8 mouse cellular contexts compared by ENCODE assay signal in the genomic region with DNA sequence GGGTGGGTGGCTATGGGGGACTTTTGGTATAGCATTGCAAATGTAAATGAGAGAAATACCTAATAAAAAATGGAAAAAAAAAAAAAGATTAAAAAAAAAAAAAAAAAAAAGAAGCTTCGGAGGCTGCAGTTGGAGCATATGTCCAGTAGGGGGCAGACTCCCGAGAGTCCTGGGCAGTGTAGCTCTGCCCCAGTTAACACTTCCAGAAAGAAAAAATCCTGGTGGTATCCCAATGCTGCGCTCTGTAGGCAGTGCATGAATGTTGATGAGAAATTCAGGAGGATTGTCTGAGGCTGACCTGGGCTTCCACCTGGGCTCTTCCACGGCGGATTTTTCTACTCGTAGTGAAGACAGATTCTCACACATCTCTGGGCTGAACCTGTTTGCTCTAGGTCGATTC. TPM values are rescaled to one million over a fixed set of nuclear protein-coding genes. Genes with fewer than 3 reads are reported as not detected.
A peak's percentile ranks its signal among the peaks of the same experiment; 100 is the strongest.
DNase-seq lines count a peak whose midpoint lies in the region; ATAC-seq and TF ChIP-seq lines count a peak whose summit lies in the region.

No protein-coding gene starts in this region.

- peak; percentile 63; the same call in 1 of the 2 replicates for ATAC-seq in forebrain, embryonic 12.5 days (ENCODE audit: low FRiP score)
- ATAC-seq in forebrain, embryonic 11.5 days (replicated peaks; ENCODE audit: low FRiP score), result no peak
- ATAC-seq in liver, embryonic 11.5 days (replicated peaks; ENCODE audit: low FRiP score), result peak; percentile 45; the same call in 1 of the 2 replicates
- ATAC-seq in liver, embryonic 12.5 days, result no peak
- no peak; the same call in 1 of the 2 replicates for ATAC-seq in midbrain, postnatal 0 days (ENCODE audit: low FRiP score)
- no peak for ATAC-seq in intestine, embryonic 15.5 days

- H3K9ac ChIP-seq in forebrain, embryonic 12.5 days, result no peak overlapping the region
- no peak overlapping the region for H3K9ac ChIP-seq in forebrain, embryonic 11.5 days (ENCODE audit: low read length)
- no peak overlapping the region for H3K9ac ChIP-seq in liver, embryonic 11.5 days (ENCODE audit: low read depth, low read length)
- no peak overlapping the region for H3K9ac ChIP-seq in liver, embryonic 12.5 days
- no peak overlapping the region for H3K9ac ChIP-seq in MEL (ENCODE audit: control insufficient read depth, low read depth, low read length, poor library complexity, severe bottlenecking)
- H3K9ac ChIP-seq in midbrain, postnatal 0 days (replicated peaks; ENCODE audit: low read length, poor library complexity, severe bottlenecking), result no peak overlapping the region
- H3K9ac ChIP-seq in intestine, embryonic 15.5 days, result no peak overlapping the region

- 39% methylated on average over 7 of the region's 7 CpGs for whole genome bisulfite sequencing in forebrain, embryonic 12.5 days
- WGBS in forebrain, embryonic 11.5 days, result 43% methylated on average over 7 of the region's 7 CpGs
- 49% methylated on average over 7 of the region's 7 CpGs for WGBS in liver, embryonic 11.5 days
- WGBS in liver, embryonic 12.5 days (ENCODE audit: insufficient replicate concordance), result 50% methylated on average over 7 of the region's 7 CpGs
- WGBS in midbrain, postnatal 0 days, result 39% methylated on average over 7 of the region's 7 CpGs
- WGBS in intestine, embryonic 15.5 days, result 49% methylated on average over 7 of the region's 7 CpGs

- TF ChIP-seq EP300 in MEL (IDR thresholded peaks at IDR 0.05; ENCODE audit: low read depth in 1 of 2, low read length in 2 of 2), result no peak

- no peaks in the 10 kb centered on the region for H3K4me1 ChIP-seq in forebrain, embryonic 12.5 days
- no peaks in the 10 kb centered on the region for H3K4me1 ChIP-seq in forebrain, embryonic 11.5 days (replicated peaks; ENCODE audit: control insufficient read depth, insufficient read depth, low read length)
- no peaks in the 10 kb centered on the region; the same call in 1 of the 2 replicates for H3K4me1 ChIP-seq in liver, embryonic 11.5 days (replicated peaks; ENCODE audit: control insufficient read depth, insufficient read depth, low read length)
- 0 out of 2 replicates have a peak, but pooled peaks cover 6% of the 10 kb centered on the region for H3K4me1 ChIP-seq in liver, embryonic 12.5 days
- no peaks in the 10 kb centered on the region for H3K4me1 ChIP-seq in MEL (ENCODE audit: control insufficient read depth in 1 of 2, insufficient read depth in 2 of 2, low read length in 2 of 2)
- 0 out of 2 replicates have a peak, but pooled peaks cover 3% of the 10 kb centered on the region for H3K4me1 ChIP-seq in midbrain, postnatal 0 days (ENCODE audit: insufficient read depth, low read length)
- H3K4me1 ChIP-seq in intestine, embryonic 15.5 days (replicated peaks), result no peaks in the 10 kb centered on the region

- H3K27ac ChIP-seq in forebrain, embryonic 12.5 days, result no peak overlapping the region
- H3K27ac ChIP-seq in forebrain, embryonic 11.5 days (ENCODE audit: low read depth, low read length), result no peak overlapping the region
- no peak overlapping the region for H3K27ac ChIP-seq in liver, embryonic 11.5 days (ENCODE audit: low read depth, low read length)
- H3K27ac ChIP-seq in liver, embryonic 12.5 days, result no peak overlapping the region
- no peak overlapping the region for H3K27ac ChIP-seq in MEL (ENCODE audit: control insufficient read depth, low read depth, low read length)
- no peak overlapping the region for H3K27ac ChIP-seq in midbrain, postnatal 0 days (ENCODE audit: low read depth, low read length)
- no peak overlapping the region for H3K27ac ChIP-seq in intestine, embryonic 15.5 days

- peak; percentile 9 for TF ChIP-seq RAD21 in MEL (IDR thresholded peaks at IDR 0.05; ENCODE audit: low read depth, low read length)

- peaks cover 29% of the 10 kb centered on the region for H3K27me3 ChIP-seq in forebrain, embryonic 12.5 days
- H3K27me3 ChIP-seq in forebrain, embryonic 11.5 days (ENCODE audit: control insufficient read depth, insufficient read depth, low read length), result no peaks in the 10 kb centered on the region; the same call in 1 of the 2 replicates
- H3K27me3 ChIP-seq in liver, embryonic 11.5 days (replicated peaks; ENCODE audit: control insufficient read depth, insufficient read depth, low read length), result no peaks in the 10 kb centered on the region
- peaks cover 3% of the 10 kb centered on the region; the same call in 1 of the 2 replicates for H3K27me3 ChIP-seq in liver, embryonic 12.5 days (replicated peaks)
- H3K27me3 ChIP-seq in MEL (ENCODE audit: control insufficient read depth in 1 of 2, insufficient read depth in 2 of 2, low read length in 2 of 2), result no peaks in the 10 kb centered on the region
- H3K27me3 ChIP-seq in midbrain, postnatal 0 days (ENCODE audit: insufficient read depth, low read length), result no peaks in the 10 kb centered on the region
- H3K27me3 ChIP-seq in intestine, embryonic 15.5 days (replicated peaks), result no peaks in the 10 kb centered on the region

- no peak for DNase-seq in forebrain, embryonic 11.5 days (ENCODE audit: low spot score)
- DNase-seq in liver, embryonic 11.5 days (ENCODE audit: low spot score), result no peak
- peak; percentile 64 for DNase-seq in MEL (ENCODE audit: low read depth, low spot score)
- DNase-seq in midbrain, postnatal 0 days (ENCODE audit: low spot score), result peak; percentile 9
- no peak for DNase-seq in frontal cortex, postnatal 14 days (ENCODE audit: low spot score in 2 of 2)

- H3K36me3 ChIP-seq in forebrain, embryonic 12.5 days (replicated peaks), result no peaks in the 10 kb centered on the region
- H3K36me3 ChIP-seq in forebrain, embryonic 11.5 days (ENCODE audit: control insufficient read depth, insufficient read depth, low read length), result no peaks in the 10 kb centered on the region
- H3K36me3 ChIP-seq in liver, embryonic 11.5 days (ENCODE audit: control insufficient read depth, insufficient read depth, low read length), result no peaks in the 10 kb centered on the region
- no peaks in the 10 kb centered on the region for H3K36me3 ChIP-seq in liver, embryonic 12.5 days
- no peaks in the 10 kb centered on the region for H3K36me3 ChIP-seq in MEL (ENCODE audit: control insufficient read depth in 1 of 2, insufficient read depth in 2 of 2, low read length in 2 of 2)
- H3K36me3 ChIP-seq in midbrain, postnatal 0 days (ENCODE audit: insufficient read depth, low read length), result no peaks in the 10 kb centered on the region
- H3K36me3 ChIP-seq in intestine, embryonic 15.5 days, result no peaks in the 10 kb centered on the region

- no peak for TF ChIP-seq POLR2A in MEL (IDR thresholded peaks at IDR 0.05; ENCODE audit: control insufficient read depth in 1 of 2, insufficient read depth in 1 of 2, low read depth in 1 of 2, low read length in 2 of 2, poor library complexity in 1 of 2)

- no peak overlapping the region for H3K4me2 ChIP-seq in forebrain, embryonic 12.5 days
- H3K4me2 ChIP-seq in forebrain, embryonic 11.5 days (ENCODE audit: low read depth, low read length, severe bottlenecking), result no peak overlapping the region
- no peak overlapping the region for H3K4me2 ChIP-seq in liver, embryonic 11.5 days
- H3K4me2 ChIP-seq in liver, embryonic 12.5 days, result no peak overlapping the region
- H3K4me2 ChIP-seq in midbrain, postnatal 0 days (ENCODE audit: low read depth, low read length, poor library complexity, severe bottlenecking), result no peak overlapping the region
- no peak overlapping the region for H3K4me2 ChIP-seq in intestine, embryonic 15.5 days (replicated peaks)

- H3K9me3 ChIP-seq in forebrain, embryonic 12.5 days, result no peaks in the 10 kb centered on the region
- no peaks in the 10 kb centered on the region for H3K9me3 ChIP-seq in forebrain, embryonic 11.5 days (ENCODE audit: control insufficient read depth, low read length)
- no peaks in the 10 kb centered on the region for H3K9me3 ChIP-seq in liver, embryonic 11.5 days (ENCODE audit: control insufficient read depth, low read length)
- no peaks in the 10 kb centered on the region for H3K9me3 ChIP-seq in liver, embryonic 12.5 days (replicated peaks)
- H3K9me3 ChIP-seq in MEL (replicated peaks; ENCODE audit: insufficient read depth, low read length), result no peaks in the 10 kb centered on the region
- H3K9me3 ChIP-seq in midbrain, postnatal 0 days (ENCODE audit: low read length), result no peaks in the 10 kb centered on the region
- no peaks in the 10 kb centered on the region for H3K9me3 ChIP-seq in intestine, embryonic 15.5 days

- no peaks in the 10 kb centered on the region for H3K79me2 ChIP-seq in MEL (ENCODE audit: control insufficient read depth, insufficient read depth, low read length, poor library complexity)

- TF ChIP-seq CTCF in MEL (IDR thresholded peaks at IDR 0.05 in 2 of 3, conservative IDR thresholded peaks at IDR 0.05 in 1 of 3; ENCODE audit: control insufficient read depth in 1 of 3, insufficient read depth in 1 of 3, low read depth in 2 of 3, low read length in 3 of 3, poor library complexity in 1 of 3, severe bottlenecking in 1 of 3), result peak; percentile 52 to 78 (median 64)
- TF ChIP-seq CTCF in midbrain, postnatal 0 days (IDR thresholded peaks at IDR 0.05), result peak; percentile 63

- no peak overlapping the region for H3K4me3 ChIP-seq in forebrain, embryonic 12.5 days (replicated peaks)
- no peak overlapping the region for H3K4me3 ChIP-seq in forebrain, embryonic 11.5 days (ENCODE audit: low read depth, low read length)
- no peak overlapping the region for H3K4me3 ChIP-seq in liver, embryonic 11.5 days (ENCODE audit: low read depth, low read length)
- no peak overlapping the region for H3K4me3 ChIP-seq in liver, embryonic 12.5 days
- no peak overlapping the region for H3K4me3 ChIP-seq in MEL (ENCODE audit: control insufficient read depth in 1 of 2, insufficient read depth in 1 of 2, low read depth in 2 of 2, low read length in 2 of 2)
- no peak overlapping the region for H3K4me3 ChIP-seq in midbrain, postnatal 0 days (ENCODE audit: low read depth, low read length)
- H3K4me3 ChIP-seq in intestine, embryonic 15.5 days (replicated peaks), result no peak overlapping the region

RNA-seq across cellular contexts. Expression of gene Fli1, which starts 42.7 kb away (rescaled TPM):
- polyA plus RNA-seq in forebrain, embryonic 12.5 days (2016; fragmentation: Nextera tagmentation; extraction: Ambion mirVana), result 9.4 and 9.8 TPM in 2 replicates
- 14.3 and 14.7 TPM in 2 replicates for polyA plus RNA-seq in forebrain, embryonic 11.5 days (2014; fragmentation: Nextera tagmentation; extraction: Ambion mirVana)
- 23.1 and 24.3 TPM in 2 replicates for polyA plus RNA-seq in liver, embryonic 11.5 days (2014; fragmentation: Nextera tagmentation; extraction: Ambion mirVana)
- polyA plus RNA-seq in liver, embryonic 12.5 days (2016; fragmentation: Nextera tagmentation; extraction: Ambion mirVana), result 15.3 and 16.2 TPM in 2 replicates
- 22.1 and 24.3 TPM in 2 replicates for total RNA-seq in MEL (2012; rRNA removed)
- 100 to 1,000 TPM in 1 of 2 experiments, 10 to 100 TPM in 1; 13.8 to 171 TPM for polyA plus RNA-seq in MEL (2012; ENCODE audit: insufficient read depth in 1 of 2, insufficient read length in 2 of 2, low read depth in 1 of 2, low replicate concordance in 2 of 2, missing spikeins in 1 of 2)
- total RNA-seq in midbrain, postnatal 0 days (2014; rRNA removed), result 8.4 and 9.1 TPM in 2 replicates
- 5.5 and 5.9 TPM in 2 replicates for polyA plus RNA-seq in midbrain, postnatal 0 days (2015; fragmentation: Nextera tagmentation; extraction: Ambion mirVana)
- polyA plus RNA-seq in intestine, embryonic 15.5 days (2015; fragmentation: Nextera tagmentation; extraction: Ambion mirVana), result 12.6 and 14.4 TPM in 2 replicates

RNA-seq across cellular contexts. Expression of gene Ets1, which starts 50.7 kb away (rescaled TPM):
- 21.1 and 22.1 TPM in 2 replicates for polyA plus RNA-seq in forebrain, embryonic 12.5 days (2016; fragmentation: Nextera tagmentation; extraction: Ambion mirVana)
- polyA plus RNA-seq in forebrain, embryonic 11.5 days (2014; fragmentation: Nextera tagmentation; extraction: Ambion mirVana), result 18.4 and 22.6 TPM in 2 replicates
- polyA plus RNA-seq in liver, embryonic 11.5 days (2014; fragmentation: Nextera tagmentation; extraction: Ambion mirVana), result 31.4 and 35.8 TPM in 2 replicates
- polyA plus RNA-seq in liver, embryonic 12.5 days (2016; fragmentation: Nextera tagmentation; extraction: Ambion mirVana), result 24.2 and 25.4 TPM in 2 replicates
- 0.19 and 0.59 TPM in 2 replicates for total RNA-seq in MEL (2012; rRNA removed)
- polyA plus RNA-seq in MEL (2012; ENCODE audit: insufficient read depth in 1 of 2, insufficient read length in 2 of 2, low read depth in 1 of 2, low replicate concordance in 2 of 2, missing spikeins in 1 of 2), result under 1 TPM in 1 of 2 experiments, not detected in 1; 0.10 TPM
- 10.8 and 16.0 TPM in 2 replicates for total RNA-seq in midbrain, postnatal 0 days (2014; rRNA removed)
- polyA plus RNA-seq in midbrain, postnatal 0 days (2015; fragmentation: Nextera tagmentation; extraction: Ambion mirVana), result 8.4 and 8.9 TPM in 2 replicates
- polyA plus RNA-seq in intestine, embryonic 15.5 days (2015; fragmentation: Nextera tagmentation; extraction: Ambion mirVana), result 38.5 and 43.0 TPM in 2 replicates

Comparison
In these comparisons a context has a peak if more than half of its experiments do, and no peak if none do; other contexts are left out.
1. ATAC-seq: peak in forebrain, embryonic 12.5 days (single experiment) and liver, embryonic 11.5 days (single experiment); none in forebrain, embryonic 11.5 days (single experiment), liver, embryonic 12.5 days (single experiment), midbrain, postnatal 0 days (single experiment) and intestine, embryonic 15.5 days (single experiment).
2. DNase-seq: peak in MEL (single experiment) and midbrain, postnatal 0 days (single experiment); none in forebrain, embryonic 11.5 days (single experiment), liver, embryonic 11.5 days (single experiment) and frontal cortex, postnatal 14 days (0 of 2).